Mouse (Mus musculus) embryonic facial prominence, embryonic 14.5 days (tissue): ENCODE results near the gene Ndufs6. TPM values are rescaled to one million over a fixed set of nuclear protein-coding genes. Genes with fewer than 3 reads are reported as not detected.

ENCODE experiments used
- ATAC-seq: fragments of 200-750 bp; cut with Nextera tagmentation; 2 replicates; pipeline ENCODE4 v1.8.0; 2017; ENCODE audit warnings: low read depth, moderate number of reproducible peaks, moderate TSS enrichment
- DNase-seq: peaks from one replicate; pipeline ENCODE4 v3.0.0-alpha.2; 2015; ENCODE audit warnings: low spot score
- H3K27ac ChIP-seq: fragments of 300-500 bp; sonication (generic); replicated peaks from 2 replicates; pipeline ENCODE4 v1.5.1; 2014; ENCODE audit warnings: low read depth, mild to moderate bottlenecking, low read length, moderate library complexity
- H3K27me3 ChIP-seq: fragments of 300-500 bp; sonication (generic); replicated peaks from 2 replicates; pipeline ENCODE4 v1.6.1; 2014; ENCODE audit warnings: low read length; ENCODE audit not compliant: control insufficient read depth, insufficient read depth
- H3K36me3 ChIP-seq: fragments of 300-500 bp; sonication (generic); 2 replicates; pipeline ENCODE4 v1.6.1; 2014; ENCODE audit warnings: low read length, mixed read lengths; ENCODE audit not compliant: control insufficient read depth, insufficient read depth
- H3K4me1 ChIP-seq: fragments of 300-500 bp; sonication (generic); 2 replicates; pipeline ENCODE4 v1.6.1; 2014; ENCODE audit warnings: antibody characterized with exemption, low read length; ENCODE audit not compliant: control insufficient read depth, insufficient read depth
- H3K4me2 ChIP-seq: fragments of 300-500 bp; sonication (generic); 2 replicates; pipeline ENCODE4 v1.6.1; 2014; ENCODE audit warnings: low read depth, mild to moderate bottlenecking, low read length, moderate library complexity, mixed read lengths
- H3K4me3 ChIP-seq: fragments of 300-500 bp; sonication (generic); 2 replicates; pipeline ENCODE4 v1.5.1; 2014; ENCODE audit warnings: low read depth, mild to moderate bottlenecking, low read length
- H3K9ac ChIP-seq: fragments of 300-500 bp; sonication (generic); 2 replicates; pipeline ENCODE4 v1.6.1; 2014; ENCODE audit warnings: low read depth, mild to moderate bottlenecking, low read length, moderate library complexity, mixed read lengths
- H3K9me3 ChIP-seq: fragments of 300-500 bp; sonication (generic); 2 replicates; pipeline ENCODE4 v1.6.1; 2016; ENCODE audit warnings: low read length; ENCODE audit not compliant: control insufficient read depth
- WGBS: fragments of 180-500 bp; shearing (Covaris S2); extraction: QIAGEN DNeasy Blood & Tissue Kit; methylation state at CpG from one replicate; pipeline ENCODE4 v1.1.7; 2014; 5-methylcytosine and 5-hydroxymethylcytosine counted together
- polyA plus RNA-seq: library from polyadenylated mRNA; unstranded; fragments of >200 nt; fragmentation: Nextera tagmentation; extraction: Ambion mirVana; gene quantifications from 2 replicates; pipeline ENCODE4 v1.2.1, GENCODE M21; 2014

Ndufs6 gene
- polyA plus RNA-seq, 1 experiment from 2014 or later = 386 TPM

- DNase-seq (no peak), ATAC-seq (no peak)
- no peaks in the 10 kb centered on the region for H3K27me3 ChIP-seq
- no peaks in the 10 kb centered on the region for H3K36me3 ChIP-seq
- H3K4me1 ChIP-seq = no peaks in the 10 kb centered on the region
- peaks cover 3% of the 10 kb centered on the region; the same call in 1 of the 2 replicates for H3K9me3 ChIP-seq
- H3K4me2 ChIP-seq = no peak overlapping the region
- 77% methylated on average over 4 of the region's 4 CpGs for WGBS
- no peak overlapping the region for H3K4me3 ChIP-seq
- H3K27ac ChIP-seq = no peak overlapping the region
- H3K9ac ChIP-seq = no peak overlapping the region
Observed at GRCm38 (mm10) chr13:73298717-73299116, 29.6 kb downstream of the Ndufs6 start.

GRCm38 (mm10) chr13:73291102-73291501, 37.2 kb downstream of the Ndufs6 start:
- Histone ChIP-seq H3K9ac (no peak overlapping the region), H3K4me3 (no peak overlapping the region), H3K9me3 (peaks cover 3% of the 10 kb centered on the region; the same call in 1 of the 2 replicates), H3K36me3 (no peaks in the 10 kb centered on the region), H3K27me3 (no peaks in the 10 kb centered on the region), H3K4me1 (no peaks in the 10 kb centered on the region), H3K27ac (no peak overlapping the region), H3K4me2 (no peak overlapping the region)
- DNase-seq (no peak), ATAC-seq (no peak)
- WGBS = 23% methylated on average over 2 of the region's 2 CpGs

GRCm38 (mm10) chr13:73290206-73290605, 38.1 kb downstream of the Ndufs6 start:
- H3K4me2 ChIP-seq = no peak overlapping the region
- H3K4me1 ChIP-seq = no peaks in the 10 kb centered on the region
- 78% methylated on average over 6 of the region's 6 CpGs for WGBS
- H3K36me3 ChIP-seq = no peaks in the 10 kb centered on the region
- H3K4me3 ChIP-seq = no peak overlapping the region
- no peak overlapping the region for H3K9ac ChIP-seq
- no peak for DNase-seq
- H3K27ac ChIP-seq = no peak overlapping the region
- peaks cover 3% of the 10 kb centered on the region; the same call in 1 of the 2 replicates for H3K9me3 ChIP-seq
- no peak for ATAC-seq
- no peaks in the 10 kb centered on the region for H3K27me3 ChIP-seq

- no peaks in the 10 kb centered on the region for H3K36me3 ChIP-seq
- H3K4me2 ChIP-seq = no peak overlapping the region
- H3K27me3 ChIP-seq = no peaks in the 10 kb centered on the region
- no peaks in the 10 kb centered on the region for H3K9me3 ChIP-seq
- 91% methylated on average over 1 of the region's 1 CpGs for WGBS
- H3K27ac ChIP-seq = no peak overlapping the region
- no peak overlapping the region for H3K4me3 ChIP-seq
- no peaks in the 10 kb centered on the region for H3K4me1 ChIP-seq
- no peak overlapping the region for H3K9ac ChIP-seq
- no peak for ATAC-seq
- DNase-seq = no peak
Observed at GRCm38 (mm10) chr13:73283534-73283933, 44.8 kb downstream of the Ndufs6 start.

- no peak overlapping the region for H3K4me3 ChIP-seq
- H3K4me2 ChIP-seq = no peak overlapping the region
- no peak overlapping the region for H3K9ac ChIP-seq
- 54% methylated on average over 2 of the region's 2 CpGs for WGBS
- ATAC-seq = no peak
- H3K36me3 ChIP-seq = no peaks in the 10 kb centered on the region
- H3K27ac ChIP-seq = no peak overlapping the region
- H3K27me3 ChIP-seq = no peaks in the 10 kb centered on the region
- no peaks in the 10 kb centered on the region for H3K4me1 ChIP-seq
- DNase-seq = no peak
- H3K9me3 ChIP-seq = no peaks in the 10 kb centered on the region
Observed at GRCm38 (mm10) chr13:73282407-73282806, 45.9 kb downstream of the Ndufs6 start.

GRCm38 (mm10) chr13:73279196-73279595, 49.1 kb downstream of the Ndufs6 start:
- Histone ChIP-seq H3K9me3 (no peaks in the 10 kb centered on the region), H3K4me2 (no peak overlapping the region), H3K9ac (no peak overlapping the region), H3K36me3 (no peaks in the 10 kb centered on the region), H3K4me1 (no peaks in the 10 kb centered on the region), H3K27ac (no peak overlapping the region), H3K4me3 (no peak overlapping the region), H3K27me3 (peaks cover 8% of the 10 kb centered on the region)
- peak; percentile 35 for DNase-seq
- 38% methylated on average over 1 of the region's 1 CpGs for WGBS
- ATAC-seq = 0 out of 2 replicates have a peak, but pooled peaks have one; percentile 30

GRCm38 (mm10) chr13:73277797-73278196, 50.5 kb downstream of the Ndufs6 start:
- no peaks in the 10 kb centered on the region for H3K9me3 ChIP-seq
- WGBS = 61% methylated on average over 1 of the region's 1 CpGs
- no peak overlapping the region for H3K9ac ChIP-seq
- no peaks in the 10 kb centered on the region for H3K36me3 ChIP-seq
- H3K4me3 ChIP-seq = no peak overlapping the region
- H3K4me2 ChIP-seq = no peak overlapping the region
- H3K4me1 ChIP-seq = no peaks in the 10 kb centered on the region
- no peak for ATAC-seq
- H3K27ac ChIP-seq = no peak overlapping the region
- DNase-seq = no peak
- peaks cover 20% of the 10 kb centered on the region for H3K27me3 ChIP-seq

- Histone ChIP-seq H3K9me3 (no peaks in the 10 kb centered on the region), H3K27ac (no peak overlapping the region), H3K4me2 (no peak overlapping the region), H3K27me3 (peaks cover 25% of the 10 kb centered on the region), H3K36me3 (no peaks in the 10 kb centered on the region), H3K4me1 (no peaks in the 10 kb centered on the region), H3K4me3 (no peak overlapping the region), H3K9ac (no peak overlapping the region)
- ATAC-seq = no peak
- no peak for DNase-seq
- 88% methylated on average over 6 of the region's 6 CpGs for WGBS
Observed at GRCm38 (mm10) chr13:73277361-73277760, 51.0 kb downstream of the Ndufs6 start.

- no peak for ATAC-seq
- Histone ChIP-seq H3K4me1 (peaks cover 5% of the 10 kb centered on the region; the same call in 1 of the 2 replicates), H3K27ac (no peak overlapping the region), H3K27me3 (peaks cover 63% of the 10 kb centered on the region), H3K9me3 (no peaks in the 10 kb centered on the region), H3K36me3 (no peaks in the 10 kb centered on the region), H3K4me3 (no peak overlapping the region), H3K4me2 (no peak overlapping the region), H3K9ac (no peak overlapping the region)
- DNase-seq = no peak
- WGBS = 29% methylated on average over 1 of the region's 1 CpGs
Observed at GRCm38 (mm10) chr13:73273536-73273935, 54.8 kb downstream of the Ndufs6 start.
